Mouse (Mus musculus) spleen, adult 18-20 months (tissue): Measurements from ENCODE around the gene Mov10l1.

ENCODE experiments used
- DNase-seq, 2 experiments: peaks; one replicate each; pipeline ENCODE4 v3.0.0; 2022; ENCODE audit warnings: mixed read lengths in 2 of 2

The Mov10l1 gene

GRCm38 (mm10) chr15:88982534-88983079 lies at the start of gene Mov10l1:
Mov10l1 (plus strand) TSS chr15:88982909.
- no peak for DNase-seq

- no peak for DNase-seq
Observed at GRCm38 (mm10) chr15:88934141-88934540, 48.6 kb upstream of the Mov10l1 start.

GRCm38 (mm10) chr15:88936619-88937290 lies 46.0 kb upstream of the Mov10l1 start:
- no peak for DNase-seq

GRCm38 (mm10) chr15:88937291-88937650 lies 45.4 kb upstream of the Mov10l1 start:
- no peak for DNase-seq

GRCm38 (mm10) chr15:88942783-88943182 lies 39.9 kb upstream of the Mov10l1 start:
- no peak for DNase-seq

GRCm38 (mm10) chr15:88943896-88944551 lies 38.7 kb upstream of the Mov10l1 start:
- no peak for DNase-seq

- DNase-seq: no peak
Observed at GRCm38 (mm10) chr15:88946851-88947250, 35.9 kb upstream of the Mov10l1 start.

- DNase-seq: no peak
Observed at GRCm38 (mm10) chr15:88951246-88951645, 31.5 kb upstream of the Mov10l1 start.

- no peak for DNase-seq
Observed at GRCm38 (mm10) chr15:88954368-88955072, 28.2 kb upstream of the Mov10l1 start, which contains the start of gene Ttll8. Ttll8 (minus strand) TSS chr15:88954418.

GRCm38 (mm10) chr15:88955342-88955741 lies 27.4 kb upstream of the Mov10l1 start:
- DNase-seq: no peak

- no peak for DNase-seq
Observed at GRCm38 (mm10) chr15:88957522-88957921, 25.2 kb upstream of the Mov10l1 start.

GRCm38 (mm10) chr15:88964070-88964578 lies 18.6 kb upstream of the Mov10l1 start:
- DNase-seq: no peak

- no peak for DNase-seq
Observed at GRCm38 (mm10) chr15:88972300-88972699, 10.4 kb upstream of the Mov10l1 start.

- DNase-seq: no peak
Observed at GRCm38 (mm10) chr15:88978281-88979137, 4.2 kb upstream of the Mov10l1 start, which contains the start of gene Mlc1. Mlc1 (minus strand) TSS chr15:88979007.

- no peak for DNase-seq
Observed at GRCm38 (mm10) chr15:88979138-88979446, 3.6 kb upstream of the Mov10l1 start.

GRCm38 (mm10) chr15:88989236-88989635 lies 6.5 kb downstream of the Mov10l1 start:
- no peak for DNase-seq

GRCm38 (mm10) chr15:88998636-88999035 lies 15.9 kb downstream of the Mov10l1 start:
- DNase-seq: no peak

- DNase-seq: no peak
Observed at GRCm38 (mm10) chr15:88999124-88999523, 16.4 kb downstream of the Mov10l1 start.

GRCm38 (mm10) chr15:89000367-89000766 lies 17.7 kb downstream of the Mov10l1 start:
- no peak for DNase-seq

GRCm38 (mm10) chr15:89001245-89001644 lies 18.5 kb downstream of the Mov10l1 start:
- no peak for DNase-seq

- no peak for DNase-seq
Observed at GRCm38 (mm10) chr15:89007002-89007401, 24.3 kb downstream of the Mov10l1 start.

GRCm38 (mm10) chr15:89007781-89008180 lies 25.1 kb downstream of the Mov10l1 start:
- DNase-seq: no peak
